Mouse (Mus musculus): ENCODE results near the gene Nbeal2.

The Nbeal2 gene

DNA sequence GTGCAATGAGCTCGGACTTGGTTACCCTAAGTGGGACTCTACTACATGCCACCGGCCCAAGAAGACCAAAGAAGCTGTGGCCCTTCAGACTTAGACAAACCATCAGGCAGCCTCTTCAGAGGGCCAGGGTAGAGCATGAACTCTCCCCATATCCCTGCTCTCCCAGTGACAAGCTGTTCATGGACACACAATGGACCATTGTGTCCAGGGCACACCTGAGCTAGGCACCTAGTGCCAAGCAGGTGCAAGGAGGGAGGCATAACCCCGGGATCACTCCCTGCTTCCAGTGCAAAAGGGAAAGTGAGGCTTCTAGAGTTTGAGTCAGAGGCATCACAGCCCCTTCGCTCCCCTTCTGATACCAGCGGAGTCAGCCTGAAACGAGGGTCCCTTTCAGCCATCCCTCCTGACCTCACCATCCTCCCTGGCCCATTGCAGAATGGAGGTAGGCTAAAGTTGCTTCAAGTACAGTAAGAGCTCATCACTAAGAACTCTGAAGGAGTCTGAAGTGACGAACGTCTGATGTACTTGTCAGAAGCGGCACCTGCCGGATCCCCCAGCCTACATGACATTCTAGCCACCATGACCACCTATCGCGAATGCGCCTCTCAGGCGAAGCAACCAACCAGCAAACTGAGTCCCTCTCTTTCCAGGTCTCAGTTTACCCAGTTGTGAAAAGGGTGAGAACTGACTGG lies 852 bp downstream of the Nbeal2 start:
- in situ Hi-C loops (cut with MboI; ENCODE audit: unreplicated experiment in 2 of 2) = loop anchor here in 1 of 2 experiments (10.0 kb wide), 1 partner anchor 318 kb away; the partner anchor contains the start of gene Scap

DNA sequence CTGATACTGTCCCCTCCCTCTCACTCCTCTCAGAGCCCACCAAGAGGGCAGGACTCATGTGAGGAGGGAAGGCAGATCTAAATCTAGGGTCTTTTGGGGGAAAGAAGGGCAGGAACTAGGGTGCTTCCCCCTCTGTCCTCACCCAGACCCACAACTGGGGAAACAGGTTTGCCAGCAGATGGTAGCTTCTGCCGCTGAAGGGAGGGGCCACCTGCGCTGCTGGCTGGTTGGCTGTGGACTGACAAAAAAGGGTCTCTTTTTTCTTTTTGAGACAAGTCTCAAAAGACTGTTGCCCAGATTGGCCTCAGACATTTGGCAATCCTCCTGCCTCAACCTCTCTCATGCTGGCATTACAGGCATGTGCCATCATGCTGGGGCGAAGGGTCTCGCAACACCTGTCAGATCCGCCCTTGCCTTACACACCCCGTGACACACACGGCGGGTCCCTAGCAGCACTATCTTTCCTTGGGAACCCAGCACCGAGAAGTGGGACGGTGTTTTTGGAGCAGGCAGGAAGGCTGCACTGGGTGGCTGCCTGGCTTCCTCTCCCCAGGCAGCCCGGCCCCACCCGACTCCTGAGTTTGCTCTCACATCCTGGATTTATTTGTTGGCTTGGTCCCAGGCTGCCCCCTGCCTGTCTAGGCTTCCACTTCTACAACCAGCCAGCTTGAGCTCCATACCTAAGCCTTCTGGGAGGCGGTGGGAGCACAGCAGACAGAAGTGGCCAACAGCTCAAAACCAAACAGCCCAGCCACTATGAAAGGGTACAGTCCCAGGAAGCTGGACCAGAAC lies 1.8 kb downstream of the Nbeal2 start:
- in situ Hi-C loops (cut with MboI; ENCODE audit: unreplicated experiment in 2 of 2) = loop anchor here in 1 of 2 experiments (10.0 kb wide), 1 partner anchor 317 kb away; the partner anchor contains the start of gene Scap

DNA sequence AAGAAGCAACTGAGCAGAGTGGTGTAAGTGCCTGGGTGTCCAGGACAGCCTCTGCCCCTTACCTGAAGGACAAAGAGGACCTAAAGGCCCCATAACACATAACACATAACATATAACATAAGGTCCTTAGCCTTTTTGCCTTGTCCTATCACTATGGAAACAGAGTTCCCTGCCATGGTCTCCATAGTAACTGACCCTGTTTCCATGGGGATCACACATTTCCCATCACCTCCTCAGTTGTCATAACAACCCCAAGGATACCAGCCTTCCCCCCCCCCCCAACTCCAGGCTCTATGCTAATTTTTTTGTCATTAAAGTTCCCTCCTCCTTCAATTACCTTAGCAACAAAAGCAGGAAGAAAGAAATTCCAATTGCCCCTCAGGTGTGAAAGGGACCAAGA lies 4.2 kb downstream of the Nbeal2 start:
- in situ Hi-C loops (cut with MboI; ENCODE audit: unreplicated experiment in 2 of 2) = loop anchor here in 1 of 2 experiments (10.0 kb wide), 1 partner anchor 315 kb away; the partner anchor contains the start of gene Scap

DNA sequence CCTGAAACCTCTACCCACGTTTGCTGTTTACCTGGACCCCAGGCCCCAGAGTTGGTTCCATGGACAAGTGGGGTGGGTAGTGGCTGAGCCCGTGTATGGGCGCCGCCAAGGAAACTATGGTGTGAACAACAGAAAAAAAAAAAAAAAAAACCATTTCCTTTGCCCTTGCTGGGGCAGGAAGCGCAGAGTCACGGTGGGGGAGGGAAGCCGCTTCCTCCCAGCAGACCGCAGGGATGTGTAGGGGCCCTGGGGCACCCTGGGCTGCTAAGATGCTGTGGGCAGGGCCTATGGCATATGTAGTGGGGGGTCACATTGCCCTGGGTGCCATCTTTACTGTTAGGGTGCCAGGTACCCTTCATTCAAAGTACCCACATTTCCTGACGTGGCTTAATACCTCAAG lies 8.7 kb downstream of the Nbeal2 start:
- in situ Hi-C loops (cut with MboI; ENCODE audit: unreplicated experiment in 2 of 2) = no loop called here

- in situ Hi-C loops (cut with MboI; ENCODE audit: unreplicated experiment in 2 of 2) = no loop called here
These were observed 9.7 kb downstream of the Nbeal2 start for GRCm38 (mm10) chr9:110644295-110644694.

DNA sequence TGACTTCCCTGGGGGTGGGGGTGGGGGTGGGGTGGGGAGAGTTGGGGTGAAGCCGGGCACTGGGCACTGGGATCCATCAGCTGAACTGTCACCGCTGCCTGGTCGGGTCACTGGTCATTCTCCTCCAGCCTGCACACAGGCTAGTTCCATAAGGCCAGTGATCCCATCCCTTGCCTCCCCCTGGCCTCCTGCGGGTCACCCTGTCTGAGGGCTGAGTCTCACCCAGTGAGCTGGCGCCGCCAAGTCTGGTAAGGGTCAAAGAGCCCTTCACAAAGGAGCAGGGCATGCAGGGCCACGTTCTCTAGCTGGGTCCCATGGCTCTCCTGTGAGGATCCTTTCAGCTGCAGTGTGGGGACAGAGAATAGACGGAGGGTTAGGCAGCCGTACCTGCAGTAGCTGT lies 10.2 kb downstream of the Nbeal2 start:
- in situ Hi-C loops (cut with MboI; ENCODE audit: unreplicated experiment in 2 of 2) = no loop called here

- in situ Hi-C loops (cut with MboI; ENCODE audit: unreplicated experiment in 2 of 2) = no loop called here
These were observed 11.0 kb downstream of the Nbeal2 start for GRCm38 (mm10) chr9:110642812-110643524.

- in situ Hi-C loops (cut with MboI; ENCODE audit: unreplicated experiment in 2 of 2) = no loop called here
These were observed 13.0 kb downstream of the Nbeal2 start for GRCm38 (mm10) chr9:110641006-110641405.

DNA sequence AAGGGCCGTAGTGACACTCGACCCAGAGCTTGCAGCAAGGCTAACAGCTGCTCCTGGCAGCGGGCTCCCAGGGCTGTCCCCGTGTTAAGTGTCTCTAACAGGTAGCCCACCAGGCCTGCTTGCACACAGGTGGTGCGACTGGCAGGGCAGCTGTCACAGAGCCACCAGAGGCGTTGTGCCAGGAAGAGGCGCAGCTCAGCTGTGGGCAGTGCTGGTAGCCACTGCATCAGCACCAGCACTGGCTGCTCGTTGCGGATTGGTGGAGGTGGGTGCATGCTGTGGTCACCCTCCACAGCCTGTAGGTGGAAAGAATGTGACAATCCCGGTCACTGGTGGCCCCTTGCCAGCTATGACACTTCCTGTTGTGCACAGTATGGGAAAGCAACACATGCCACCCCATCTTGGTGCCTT lies 15.3 kb downstream of the Nbeal2 start:
- in situ Hi-C loops (cut with MboI; ENCODE audit: unreplicated experiment in 2 of 2) = loop anchor here in 1 of 2 experiments (10.0 kb wide), 1 partner anchor 136 kb away; no protein-coding TSS in a partner anchor

GRCm38 (mm10) chr9:110635225-110635624 lies 18.7 kb downstream of the Nbeal2 start:
- in situ Hi-C loops (cut with MboI; ENCODE audit: unreplicated experiment in 2 of 2) = loop anchor here in 1 of 2 experiments (10.0 kb wide), 1 partner anchor 140 kb away; no protein-coding TSS in a partner anchor

DNA sequence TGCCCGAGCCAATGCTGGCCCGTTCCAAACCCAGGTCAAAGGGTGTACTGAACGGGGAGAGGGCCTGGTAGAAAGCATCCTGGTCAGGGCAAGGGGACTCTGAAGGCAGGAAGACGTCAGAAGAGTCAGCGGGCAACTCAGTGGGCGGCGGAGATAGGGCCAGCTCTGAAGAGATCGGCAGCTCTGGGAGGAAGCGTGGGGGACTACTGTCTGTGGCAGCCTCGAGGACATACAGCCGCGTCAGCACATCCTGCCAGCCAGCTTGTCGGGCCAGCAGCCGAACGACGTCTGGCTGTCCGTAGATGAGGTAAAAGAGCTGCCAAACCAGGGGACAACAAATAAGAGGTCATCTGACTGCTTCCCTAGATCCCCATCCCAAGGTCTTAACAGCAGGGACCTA lies 20.1 kb downstream of the Nbeal2 start:
- in situ Hi-C loops (cut with MboI; ENCODE audit: unreplicated experiment in 2 of 2) = loop anchor here (5.0 to 10.0 kb wide), 2 partner anchors 78 to 141 kb away; no protein-coding TSS in a partner anchor

GRCm38 (mm10) chr9:110632671-110633070 lies 21.3 kb downstream of the Nbeal2 start:
- in situ Hi-C loops (cut with MboI; ENCODE audit: unreplicated experiment in 2 of 2) = loop anchor here (5.0 to 10.0 kb wide), 2 partner anchors 80 to 142 kb away; no protein-coding TSS in a partner anchor

- in situ Hi-C loops (cut with MboI; ENCODE audit: unreplicated experiment in 2 of 2) = loop anchor here (5.0 to 10.0 kb wide), 2 partner anchors 81 to 143 kb away; no protein-coding TSS in a partner anchor
These were observed 22.2 kb downstream of the Nbeal2 start for GRCm38 (mm10) chr9:110631651-110632275.

DNA sequence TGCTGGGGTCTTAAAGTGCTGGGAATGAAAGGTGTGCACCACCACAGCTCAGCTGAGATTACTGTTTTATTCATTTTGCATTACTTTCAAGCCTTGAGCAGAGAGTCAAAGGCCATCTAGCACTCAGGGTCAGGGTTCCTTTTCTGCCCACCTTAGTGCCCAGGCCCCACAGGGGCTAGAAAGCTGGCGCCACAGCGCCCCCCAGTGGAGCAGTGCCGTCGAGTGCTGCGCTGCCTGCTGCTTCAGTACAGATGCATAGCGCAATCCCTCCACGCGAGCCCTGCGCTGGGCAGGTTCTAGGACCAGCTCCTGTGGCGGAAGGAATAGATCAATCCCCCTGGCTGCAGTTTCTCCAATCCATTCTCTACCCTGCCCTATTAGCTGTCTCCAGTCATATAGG lies 22.8 kb downstream of the Nbeal2 start:
- in situ Hi-C loops (cut with MboI; ENCODE audit: unreplicated experiment in 2 of 2) = loop anchor here (5.0 to 10.0 kb wide), 2 partner anchors 81 to 144 kb away; no protein-coding TSS in a partner anchor

DNA sequence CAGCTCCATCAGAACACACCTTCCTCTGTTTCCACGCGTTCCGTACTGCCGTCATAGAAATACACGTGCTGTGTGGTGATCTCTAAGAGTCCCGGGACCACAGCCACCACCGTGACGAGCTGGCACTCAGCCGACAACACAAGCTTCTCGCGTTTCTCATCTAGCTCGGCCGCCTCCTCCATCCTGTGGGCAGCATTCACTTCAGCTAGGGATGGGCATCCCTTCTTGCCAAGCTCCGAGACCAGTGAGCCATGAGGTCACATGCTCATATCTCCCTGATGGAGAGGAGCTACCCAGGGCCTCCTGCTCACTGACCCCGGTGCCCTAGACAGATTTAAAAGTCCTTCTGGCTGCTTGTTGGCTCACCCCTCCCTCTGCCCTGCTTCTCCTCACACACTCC lies 23.8 kb downstream of the Nbeal2 start:
- in situ Hi-C loops (cut with MboI; ENCODE audit: unreplicated experiment in 2 of 2) = loop anchor here (5.0 to 10.0 kb wide), 2 partner anchors 82 to 145 kb away; no protein-coding TSS in a partner anchor

DNA sequence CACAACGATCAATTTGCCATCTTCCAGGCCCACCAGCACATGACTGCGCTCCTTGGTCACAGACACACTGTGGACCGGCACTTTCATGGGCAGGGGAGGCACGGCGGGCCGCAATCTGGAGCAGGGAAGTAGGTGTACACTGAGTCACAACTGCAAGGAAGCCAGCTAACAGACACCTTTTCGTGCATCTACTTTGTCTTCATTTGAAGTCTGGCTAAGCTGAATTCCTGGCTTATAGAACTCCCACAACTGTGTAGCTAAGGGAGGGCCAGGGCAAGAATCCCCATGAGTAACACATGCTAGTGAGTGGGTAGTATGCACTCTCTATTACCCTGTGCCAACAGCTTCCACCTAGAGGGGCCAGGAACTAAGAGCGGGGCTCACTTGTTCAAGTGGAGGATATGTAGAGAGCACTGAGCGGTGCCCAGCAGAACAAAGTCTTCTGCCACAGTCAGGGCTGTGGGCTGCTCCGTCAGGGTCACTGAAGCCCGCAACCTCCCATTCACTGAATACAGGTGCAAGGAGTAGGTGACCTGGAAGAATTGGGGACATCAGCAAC lies 28.5 kb downstream of the Nbeal2 start:
- in situ Hi-C loops (cut with MboI; ENCODE audit: unreplicated experiment in 2 of 2) = loop anchor here in 1 of 2 experiments (5.0 kb wide), 1 partner anchor 178 kb away; no protein-coding TSS in a partner anchor

- in situ Hi-C loops (cut with MboI; ENCODE audit: unreplicated experiment in 2 of 2) = loop anchor here in 1 of 2 experiments (5.0 kb wide), 2 partner anchors 177 to 212 kb away; no protein-coding TSS in a partner anchor
These were observed 29.4 kb downstream of the Nbeal2 start, which contains the start of gene Nradd for GRCm38 (mm10) chr9:110624361-110625166. Gene Nradd (minus strand): TSS chr9:110624452.

- in situ Hi-C loops (cut with MboI; ENCODE audit: unreplicated experiment in 2 of 2) = loop anchor here in 1 of 2 experiments (5.0 kb wide), 1 partner anchor 211 kb away; no protein-coding TSS in a partner anchor
These were observed 30.4 kb downstream of the Nbeal2 start for GRCm38 (mm10) chr9:110623416-110624195.

All from v-Abl transformed pro-B cells (cell line).